21 mouse cellular contexts compared by ENCODE assay signal in genomic region chr4:21614429-21614828, GRCm38 (mm10).
A peak's percentile ranks its signal among the peaks of the same experiment; 100 is the strongest.
DNase-seq lines count a peak whose midpoint lies in the region; ATAC-seq lines count a peak whose summit lies in the region.
"Had no signal": no experiment of that assay in that cellular context is flagged by ENCODE, and none has a peak within 500 bp of the region (broad histone marks: within the 10 kb centered on the region; RNA-seq: fewer than 3 reads in every experiment).

No protein-coding gene starts in this region.

- no peak overlapping the region for H3K4me3 ChIP-seq in hindbrain, embryonic 11.5 days (ENCODE audit: low read depth, low read length)
- H3K4me3 ChIP-seq in hindbrain, embryonic 10.5 days = no peak overlapping the region
- no peak overlapping the region for H3K4me3 ChIP-seq in hindbrain, embryonic 13.5 days
- no peak overlapping the region for H3K4me3 ChIP-seq in midbrain, embryonic 13.5 days (replicated peaks)
- H3K4me3 ChIP-seq: forebrain, embryonic 13.5 days; heart, embryonic 12.5 days; limb, embryonic 12.5 days; liver, embryonic 12.5 days; stomach, embryonic 15.5 days had no signal

- H3K27ac ChIP-seq in hindbrain, embryonic 11.5 days (ENCODE audit: low read depth, low read length) = 0 out of 2 replicates have a peak overlapping the region, but pooled peaks have one; percentile 17
- H3K27ac ChIP-seq in hindbrain, embryonic 10.5 days = no peak overlapping the region
- no peak overlapping the region for H3K27ac ChIP-seq in hindbrain, embryonic 13.5 days
- H3K27ac ChIP-seq in midbrain, embryonic 13.5 days = no peak overlapping the region
- H3K27ac ChIP-seq: forebrain, embryonic 13.5 days; limb, embryonic 12.5 days; liver, embryonic 12.5 days; stomach, embryonic 15.5 days had no signal

- no peaks in the 10 kb centered on the region for H3K9me3 ChIP-seq in hindbrain, embryonic 11.5 days (ENCODE audit: control insufficient read depth, low read length)
- H3K9me3 ChIP-seq in hindbrain, embryonic 10.5 days = no peaks in the 10 kb centered on the region
- no peaks in the 10 kb centered on the region for H3K9me3 ChIP-seq in hindbrain, embryonic 13.5 days
- no peaks in the 10 kb centered on the region for H3K9me3 ChIP-seq in midbrain, embryonic 13.5 days
- H3K9me3 ChIP-seq: forebrain, embryonic 13.5 days; heart, embryonic 12.5 days; limb, embryonic 12.5 days; liver, embryonic 12.5 days; stomach, embryonic 15.5 days had no signal

- peak; percentile 70 for ATAC-seq in hindbrain, embryonic 11.5 days (ENCODE audit: low FRiP score)
- peak; percentile 78 for ATAC-seq in hindbrain, embryonic 13.5 days (ENCODE audit: low FRiP score)
- ATAC-seq in midbrain, embryonic 13.5 days = peak; percentile 74
- ATAC-seq: forebrain, embryonic 13.5 days; liver, embryonic 12.5 days had no signal

- peak; percentile 9 for DNase-seq in hindbrain, embryonic 11.5 days (ENCODE audit: low spot score)
- DNase-seq in hindbrain, embryonic 10.5 days (ENCODE audit: low spot score) = no peak
- DNase-seq in retina, embryonic 14.5 days (ENCODE audit: low spot score) = peak; percentile 3
- DNase-seq in layer of hippocampus, adult 9-11 months = no peak
- DNase-seq in layer of hippocampus, adult 18-20 months (ENCODE audit: low spot score in 2 of 2) = no peak
- DNase-seq: adrenal gland, postnatal 25 days; B cell, adult 2 months; cerebellum, adult 2 months; heart, postnatal 14 days; kidney, adult 9 months; lung, embryonic 14.5 days; lung, postnatal 4 days; right cerebral cortex, postnatal 25 days; thymus, adult 18-20 months had no signal

- H3K9ac ChIP-seq in hindbrain, embryonic 11.5 days (ENCODE audit: low read depth, low read length) = no peak overlapping the region
- H3K9ac ChIP-seq in hindbrain, embryonic 13.5 days = no peak overlapping the region
- no peak overlapping the region for H3K9ac ChIP-seq in midbrain, embryonic 13.5 days (replicated peaks)
- H3K9ac ChIP-seq: forebrain, embryonic 13.5 days; heart, embryonic 12.5 days; limb, embryonic 12.5 days; liver, embryonic 12.5 days; lung, embryonic 14.5 days; stomach, embryonic 15.5 days had no signal

- no peaks in the 10 kb centered on the region for H3K4me1 ChIP-seq in hindbrain, embryonic 11.5 days (replicated peaks; ENCODE audit: control insufficient read depth, insufficient read depth, low read length)
- H3K4me1 ChIP-seq in hindbrain, embryonic 10.5 days (replicated peaks) = no peaks in the 10 kb centered on the region
- peaks cover 7% of the 10 kb centered on the region for H3K4me1 ChIP-seq in hindbrain, embryonic 13.5 days (replicated peaks)
- peaks cover 9% of the 10 kb centered on the region; the same call in 1 of the 2 replicates for H3K4me1 ChIP-seq in midbrain, embryonic 13.5 days (replicated peaks)
- H3K4me1 ChIP-seq: heart, embryonic 12.5 days; limb, embryonic 12.5 days; liver, embryonic 12.5 days; stomach, embryonic 15.5 days had no signal

- H3K4me2 ChIP-seq in hindbrain, embryonic 11.5 days (replicated peaks; ENCODE audit: low read depth, low read length) = no peak overlapping the region
- H3K4me2 ChIP-seq in hindbrain, embryonic 13.5 days = no peak overlapping the region
- no peak overlapping the region for H3K4me2 ChIP-seq in midbrain, embryonic 13.5 days (replicated peaks)
- H3K4me2 ChIP-seq: forebrain, embryonic 13.5 days; heart, embryonic 12.5 days; limb, embryonic 12.5 days; liver, embryonic 12.5 days; lung, embryonic 14.5 days; stomach, embryonic 15.5 days had no signal

- no peaks in the 10 kb centered on the region for H3K27me3 ChIP-seq in hindbrain, embryonic 11.5 days (ENCODE audit: control insufficient read depth, insufficient read depth, low read length)
- H3K27me3 ChIP-seq in hindbrain, embryonic 10.5 days (ENCODE audit: insufficient read depth, poor library complexity, severe bottlenecking) = no peaks in the 10 kb centered on the region
- H3K27me3 ChIP-seq in hindbrain, embryonic 13.5 days = no peaks in the 10 kb centered on the region
- no peaks in the 10 kb centered on the region for H3K27me3 ChIP-seq in midbrain, embryonic 13.5 days
- H3K27me3 ChIP-seq: forebrain, embryonic 13.5 days; heart, embryonic 12.5 days; limb, embryonic 12.5 days; liver, embryonic 12.5 days; stomach, embryonic 15.5 days had no signal

- no peaks in the 10 kb centered on the region for H3K36me3 ChIP-seq in hindbrain, embryonic 11.5 days (ENCODE audit: control insufficient read depth, insufficient read depth, low read length)
- H3K36me3 ChIP-seq in hindbrain, embryonic 10.5 days = no peaks in the 10 kb centered on the region
- no peaks in the 10 kb centered on the region for H3K36me3 ChIP-seq in hindbrain, embryonic 13.5 days
- no peaks in the 10 kb centered on the region for H3K36me3 ChIP-seq in midbrain, embryonic 13.5 days
- H3K36me3 ChIP-seq: heart, embryonic 12.5 days; limb, embryonic 12.5 days; liver, embryonic 12.5 days; stomach, embryonic 15.5 days had no signal

- WGBS in hindbrain, embryonic 11.5 days = 47% methylated on average over 3 of the region's 3 CpGs
- 56% methylated on average over 3 of the region's 3 CpGs for WGBS in hindbrain, embryonic 10.5 days
- WGBS in hindbrain, embryonic 13.5 days = 33% methylated on average over 3 of the region's 3 CpGs
- 48% methylated on average over 3 of the region's 3 CpGs for WGBS in midbrain, embryonic 13.5 days

Comparison
In these comparisons a context has a peak if more than half of its experiments do, and no peak if none do; other contexts are left out.
1. DNase-seq: peak in hindbrain, embryonic 11.5 days (single experiment) and retina, embryonic 14.5 days (single experiment); none in hindbrain, embryonic 10.5 days (single experiment), layer of hippocampus, adult 9-11 months (single experiment) and layer of hippocampus, adult 18-20 months (0 of 2).
2. Peak in every context shown above with its lines, with median percentiles within 50 percentile points of each other: ATAC-seq.